Mouse (Mus musculus): ENCODE measurements at regions not wholly inside any gene's neighbourhood (a gene's known extent, or its start where the extent isn't known, plus 50 kb on each side); places are given as distances from the start of the nearest gene placed in this dataset.
A peak's percentile ranks its signal among the peaks of the same experiment; 100 is the strongest.

GRCm38 (mm10) chr9:52323226-52323625 lies 154.9 kb upstream of the Zc3h12c start:
- no peak for DNase-seq (ENCODE audit: low spot score in 2 of 2)

- no peak for DNase-seq (ENCODE audit: low spot score in 2 of 2)
These were observed 133.1 kb upstream of the Zc3h12c start for GRCm38 (mm10) chr9:52301521-52301920.

- DNase-seq (ENCODE audit: low spot score in 2 of 2) = no peak
These were observed 130.0 kb upstream of the Zc3h12c start for GRCm38 (mm10) chr9:52298329-52298728.

GRCm38 (mm10) chr9:52294699-52295098 lies 126.3 kb upstream of the Zc3h12c start:
- DNase-seq (ENCODE audit: low spot score in 2 of 2) = no peak

GRCm38 (mm10) chr9:52289069-52289468 lies 120.7 kb upstream of the Zc3h12c start:
- DNase-seq (ENCODE audit: low spot score in 2 of 2) = no peak

GRCm38 (mm10) chr9:52287761-52288275 lies 119.4 kb upstream of the Zc3h12c start:
- DNase-seq (ENCODE audit: low spot score in 2 of 2) = no peak

GRCm38 (mm10) chr9:52287246-52287651 lies 118.9 kb upstream of the Zc3h12c start:
- peak in 1 of 2 experiments; percentile 17 for DNase-seq (ENCODE audit: low spot score in 2 of 2)

- no peak for DNase-seq (ENCODE audit: low spot score in 2 of 2)
These were observed 117.7 kb upstream of the Zc3h12c start for GRCm38 (mm10) chr9:52286104-52286503.

GRCm38 (mm10) chr9:52283558-52283957 lies 115.2 kb upstream of the Zc3h12c start:
- DNase-seq (ENCODE audit: low spot score in 2 of 2) = no peak

- DNase-seq (ENCODE audit: low spot score in 2 of 2) = no peak
These were observed 112.6 kb upstream of the Zc3h12c start for GRCm38 (mm10) chr9:52280995-52281394.

- DNase-seq (ENCODE audit: low spot score in 2 of 2) = no peak
These were observed 112.2 kb upstream of the Zc3h12c start for GRCm38 (mm10) chr9:52280556-52280955.

GRCm38 (mm10) chr9:52278701-52279023 lies 110.3 kb upstream of the Zc3h12c start:
- no peak for DNase-seq (ENCODE audit: low spot score in 2 of 2)

- no peak for DNase-seq (ENCODE audit: low spot score in 2 of 2)
These were observed 109.8 kb upstream of the Zc3h12c start for GRCm38 (mm10) chr9:52277954-52278700.

- DNase-seq (ENCODE audit: low spot score in 2 of 2) = no peak
These were observed 105.6 kb upstream of the Zc3h12c start for GRCm38 (mm10) chr9:52273994-52274393.

GRCm38 (mm10) chr9:52272668-52273067 lies 104.3 kb upstream of the Zc3h12c start:
- DNase-seq (ENCODE audit: low spot score in 2 of 2) = no peak

- DNase-seq (ENCODE audit: low spot score in 2 of 2) = no peak
These were observed 103.2 kb upstream of the Zc3h12c start for GRCm38 (mm10) chr9:52271345-52272116.

GRCm38 (mm10) chr9:52261538-52261937 lies 93.2 kb upstream of the Zc3h12c start:
- DNase-seq (ENCODE audit: low spot score in 2 of 2) = no peak

GRCm38 (mm10) chr9:52259459-52259858 lies 91.1 kb upstream of the Zc3h12c start:
- DNase-seq (ENCODE audit: low spot score in 2 of 2) = no peak

GRCm38 (mm10) chr9:52255692-52256091 lies 87.3 kb upstream of the Zc3h12c start:
- no peak for DNase-seq (ENCODE audit: low spot score in 2 of 2)

- DNase-seq (ENCODE audit: low spot score in 2 of 2) = no peak
These were observed 86.1 kb upstream of the Zc3h12c start for GRCm38 (mm10) chr9:52254475-52254874.

GRCm38 (mm10) chr9:52251455-52251854 lies 83.1 kb upstream of the Zc3h12c start:
- no peak for DNase-seq (ENCODE audit: low spot score in 2 of 2)

- no peak for DNase-seq (ENCODE audit: low spot score in 2 of 2)
These were observed 78.3 kb upstream of the Zc3h12c start for GRCm38 (mm10) chr9:52246712-52247111.

All from adrenal gland, postnatal 4 days (tissue).